Mouse (Mus musculus) hindbrain, embryonic 13.5 days (tissue): ENCODE data around the gene Pdcd4. TPM values are rescaled to one million over a fixed set of nuclear protein-coding genes. Genes with fewer than 3 reads are reported as not detected.

Source experiments
- ATAC-seq: fragments of 200-750 bp; cut with Nextera tagmentation; 2 replicates; pipeline ENCODE4 v1.8.0; 2017; ENCODE audit warnings: moderate TSS enrichment; ENCODE audit not compliant: low FRiP score
- H3K27ac ChIP-seq: fragments of 300-500 bp; sonication (generic); 2 replicates; pipeline ENCODE4 v1.5.1; 2015; ENCODE audit warnings: inconsistent platforms, mild to moderate bottlenecking, moderate library complexity
- H3K27me3 ChIP-seq: fragments of 300-500 bp; sonication (generic); 2 replicates; pipeline ENCODE4 v1.6.1; 2015; ENCODE audit warnings: mild to moderate bottlenecking, inconsistent platforms
- H3K36me3 ChIP-seq: fragments of 300-500 bp; sonication (generic); 2 replicates; pipeline ENCODE4 v1.6.1; 2015; ENCODE audit warnings: mild to moderate bottlenecking, inconsistent platforms
- H3K4me1 ChIP-seq: fragments of 300-500 bp; sonication (generic); replicated peaks from 2 replicates; pipeline ENCODE4 v1.6.1; 2015; ENCODE audit warnings: inconsistent platforms
- H3K4me2 ChIP-seq: fragments of 300-500 bp; sonication (generic); 2 replicates; pipeline ENCODE4 v1.6.1; 2015; ENCODE audit warnings: inconsistent platforms, mild to moderate bottlenecking, moderate library complexity
- H3K4me3 ChIP-seq: fragments of 300-500 bp; sonication (generic); 2 replicates; pipeline ENCODE4 v1.5.1; 2015; ENCODE audit warnings: mild to moderate bottlenecking, inconsistent platforms
- H3K9ac ChIP-seq: fragments of 300-500 bp; sonication (generic); 2 replicates; pipeline ENCODE4 v1.6.1; 2015; ENCODE audit warnings: mild to moderate bottlenecking, inconsistent platforms
- H3K9me3 ChIP-seq: fragments of 300-500 bp; sonication (generic); 2 replicates; pipeline ENCODE4 v1.6.1; 2016; ENCODE audit warnings: inconsistent platforms
- WGBS: fragments of 180-500 bp; shearing (Covaris S2); methylation state at CpG from one replicate; pipeline ENCODE4 v1.1.7; 2015; 5-methylcytosine and 5-hydroxymethylcytosine counted together
- polyA plus RNA-seq: library from polyadenylated mRNA; unstranded; fragments of >200 nt; fragmentation: Nextera tagmentation; extraction: Ambion mirVana; gene quantifications from 2 replicates; pipeline ENCODE4 v1.2.1, GENCODE M21; 2015

Gene Pdcd4
- polyA plus RNA-seq, 1 experiment from 2014 or later = 82.8 TPM

DNA sequence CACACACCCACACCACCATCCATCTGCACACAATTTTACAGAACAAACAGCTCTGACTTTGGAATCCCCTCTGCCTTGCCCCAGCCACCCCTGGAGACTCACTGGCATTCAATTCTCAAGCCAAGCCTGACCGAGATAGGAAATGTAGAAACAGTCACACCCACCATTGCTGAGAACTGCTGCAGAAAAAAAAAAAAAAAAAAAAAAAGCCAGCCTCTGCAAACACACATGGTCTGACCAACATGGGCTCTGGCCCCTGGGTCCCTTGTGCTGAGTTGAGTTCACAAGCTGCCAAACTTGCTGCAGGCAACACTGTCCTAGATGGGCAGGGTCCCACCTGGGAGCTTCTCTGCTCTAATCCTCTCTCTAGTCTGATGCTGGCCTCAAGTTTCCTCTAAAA, 14.3 kb upstream of the Pdcd4 start:
- 70% methylated on average over 1 of the region's 1 CpGs for WGBS
- Histone ChIP-seq H3K4me3 (no peak overlapping the region), H3K27ac (no peak overlapping the region), H3K9me3 (no peaks in the 10 kb centered on the region), H3K4me2 (no peak overlapping the region), H3K4me1 (0 out of 2 replicates have a peak, but pooled peaks cover 5% of the 10 kb centered on the region), H3K9ac (no peak overlapping the region), H3K27me3 (no peaks in the 10 kb centered on the region), H3K36me3 (no peaks in the 10 kb centered on the region)
- no peak for ATAC-seq

DNA sequence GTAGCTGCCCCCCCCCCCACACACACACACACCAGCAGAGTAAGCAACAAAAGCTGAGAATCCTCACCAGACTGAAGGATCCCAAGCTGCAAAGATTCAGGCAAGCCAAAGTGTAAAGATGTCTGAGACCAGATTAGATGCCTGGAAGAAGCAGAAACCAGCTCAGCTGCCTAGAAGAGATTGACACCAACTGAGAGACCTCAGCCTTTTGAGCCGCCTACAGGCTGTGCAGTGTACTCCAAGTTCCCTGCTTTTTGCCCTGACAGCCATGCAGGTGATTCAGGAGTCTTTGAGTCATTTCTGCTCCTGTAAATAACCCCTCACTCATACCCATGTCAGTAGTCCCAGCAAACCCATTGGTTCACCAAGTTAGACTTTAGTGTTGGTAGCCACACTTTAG, 11.6 kb upstream of the Pdcd4 start:
- Histone ChIP-seq H3K4me3 (no peak overlapping the region), H3K27ac (no peak overlapping the region), H3K4me1 (peaks cover 8% of the 10 kb centered on the region; the same call in 1 of the 2 replicates), H3K9ac (no peak overlapping the region), H3K4me2 (no peak overlapping the region), H3K36me3 (no peaks in the 10 kb centered on the region), H3K9me3 (no peaks in the 10 kb centered on the region), H3K27me3 (no peaks in the 10 kb centered on the region)
- WGBS = 85% methylated on average over 1 of the region's 1 CpGs
- ATAC-seq = no peak

DNA sequence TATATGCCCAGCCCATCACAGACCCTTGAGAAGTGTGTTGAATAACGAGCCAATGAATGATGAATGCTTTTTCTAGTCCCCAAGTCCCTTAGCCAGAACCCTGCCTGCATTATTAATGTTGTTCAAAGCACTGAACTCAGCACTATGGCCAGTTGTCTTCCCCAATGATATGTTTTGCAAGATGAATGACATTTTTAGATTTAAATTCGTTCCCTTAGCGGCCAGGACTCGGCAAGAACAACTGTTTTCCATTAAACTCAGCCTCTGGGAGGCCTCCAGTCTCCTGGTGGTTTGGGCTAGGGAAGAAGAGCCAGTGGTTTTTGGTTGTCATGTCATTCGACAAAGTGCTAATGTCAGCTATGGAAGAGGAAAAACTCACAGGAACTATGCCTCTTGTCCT, 10.2 kb upstream of the Pdcd4 start:
- H3K27ac ChIP-seq = no peak overlapping the region
- no peaks in the 10 kb centered on the region for H3K36me3 ChIP-seq
- no peaks in the 10 kb centered on the region for H3K27me3 ChIP-seq
- no peak overlapping the region for H3K4me3 ChIP-seq
- no peak for ATAC-seq
- H3K9ac ChIP-seq = no peak overlapping the region
- H3K9me3 ChIP-seq = no peaks in the 10 kb centered on the region
- no peak overlapping the region for H3K4me2 ChIP-seq
- peaks cover 9% of the 10 kb centered on the region; the same call in 1 of the 2 replicates for H3K4me1 ChIP-seq
- WGBS = 58% methylated on average over 5 of the region's 5 CpGs

DNA sequence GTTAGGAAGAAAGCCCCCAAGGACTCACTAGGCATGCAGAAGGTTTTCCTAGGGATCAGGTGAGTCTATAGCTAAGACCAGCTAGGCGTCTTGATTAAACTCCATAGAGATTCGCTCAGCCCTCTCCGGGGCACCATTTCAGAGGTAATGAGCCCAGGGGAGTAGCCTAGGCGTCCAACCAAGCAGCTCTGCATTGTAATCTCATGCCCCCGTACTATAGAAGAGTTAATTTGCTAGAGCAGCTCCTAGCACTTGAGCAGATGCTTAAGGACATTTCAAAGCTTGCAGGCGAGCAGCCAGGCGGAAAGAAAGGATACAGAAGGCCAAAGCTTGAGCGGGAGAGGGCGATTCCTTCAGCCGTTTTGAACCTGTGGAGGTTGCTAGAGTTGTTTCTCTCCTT, 6.6 kb upstream of the Pdcd4 start:
- Histone ChIP-seq H3K27me3 (no peaks in the 10 kb centered on the region), H3K4me1 (peaks cover 9% of the 10 kb centered on the region; the same call in 1 of the 2 replicates), H3K36me3 (no peaks in the 10 kb centered on the region), H3K4me3 (no peak overlapping the region), H3K4me2 (no peak overlapping the region), H3K9ac (no peak overlapping the region), H3K9me3 (no peaks in the 10 kb centered on the region), H3K27ac (no peak overlapping the region)
- 38% methylated on average over 10 of the region's 10 CpGs for WGBS
- ATAC-seq = no peak

DNA sequence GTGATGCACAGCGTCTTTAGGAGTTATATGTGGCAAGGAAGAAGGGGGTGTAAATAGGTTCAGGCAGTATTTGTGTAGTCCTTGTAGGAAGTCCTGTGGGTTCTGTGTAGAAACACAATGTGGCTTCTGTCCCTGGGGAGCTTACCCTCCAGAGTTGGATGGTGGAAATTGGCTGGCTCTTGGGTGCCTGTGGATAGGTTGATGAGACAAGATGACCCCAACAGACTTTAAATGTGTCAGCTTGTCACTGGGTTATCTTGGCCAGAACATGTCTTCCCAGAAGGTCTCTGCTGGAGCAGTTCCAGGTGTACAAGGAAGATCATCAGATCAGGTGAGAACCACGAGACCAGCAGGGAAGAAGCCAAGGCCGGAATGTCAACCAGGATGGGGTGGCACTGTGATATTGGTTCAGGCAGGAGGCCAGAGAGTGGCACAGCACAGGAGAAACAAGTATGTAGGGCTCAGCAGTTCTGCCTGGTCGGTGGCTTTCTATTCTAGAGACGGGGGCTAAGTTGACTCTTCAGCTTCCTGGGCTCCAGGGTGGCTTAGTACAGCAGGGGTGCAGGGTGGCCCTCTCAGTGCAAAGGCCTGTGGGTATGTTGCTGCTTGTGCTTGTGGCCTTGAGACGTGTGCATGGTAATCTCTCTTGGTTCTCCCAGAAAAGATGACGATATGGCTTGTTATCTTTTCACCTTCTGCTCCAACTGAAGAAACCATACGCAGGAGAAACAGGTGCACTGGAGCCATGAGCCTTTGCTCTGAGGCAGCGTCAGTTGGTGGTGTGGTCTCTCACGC, 5.3 kb upstream of the Pdcd4 start:
- H3K36me3 ChIP-seq = no peaks in the 10 kb centered on the region
- H3K4me3 ChIP-seq = no peak overlapping the region
- ATAC-seq = no peak
- no peak overlapping the region for H3K9ac ChIP-seq
- H3K4me1 ChIP-seq = peaks cover 6% of the 10 kb centered on the region; the same call in 1 of the 2 replicates
- no peaks in the 10 kb centered on the region for H3K9me3 ChIP-seq
- H3K27me3 ChIP-seq = no peaks in the 10 kb centered on the region
- no peak overlapping the region for H3K27ac ChIP-seq
- H3K4me2 ChIP-seq = no peak overlapping the region
- WGBS = 93% methylated on average over 10 of the region's 10 CpGs

DNA sequence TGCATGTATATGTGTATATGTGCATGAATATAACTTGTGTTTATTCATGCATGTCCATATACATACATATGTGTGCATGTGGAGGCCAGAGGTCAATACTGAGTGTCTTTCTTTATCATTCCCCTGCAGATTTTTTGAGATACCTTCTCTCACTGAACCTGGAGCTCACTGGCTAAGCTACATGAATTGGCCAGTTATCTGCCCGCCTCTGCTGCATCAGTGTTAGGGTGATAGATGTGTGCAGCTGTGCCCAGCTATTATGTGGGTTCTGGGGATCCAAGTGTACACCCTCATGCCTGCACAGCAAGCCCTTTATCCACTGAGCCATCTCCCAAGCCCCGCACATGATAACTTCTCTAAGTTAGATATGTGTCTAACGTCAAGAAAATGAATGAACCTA, 4.2 kb upstream of the Pdcd4 start:
- Histone ChIP-seq H3K9ac (no peak overlapping the region), H3K4me1 (peaks cover 4% of the 10 kb centered on the region; the same call in 1 of the 2 replicates), H3K9me3 (no peaks in the 10 kb centered on the region), H3K36me3 (no peaks in the 10 kb centered on the region), H3K27ac (no peak overlapping the region), H3K27me3 (no peaks in the 10 kb centered on the region), H3K4me3 (no peak overlapping the region), H3K4me2 (no peak overlapping the region)
- WGBS = 83% methylated on average over 3 of the region's 3 CpGs
- ATAC-seq = no peak

DNA sequence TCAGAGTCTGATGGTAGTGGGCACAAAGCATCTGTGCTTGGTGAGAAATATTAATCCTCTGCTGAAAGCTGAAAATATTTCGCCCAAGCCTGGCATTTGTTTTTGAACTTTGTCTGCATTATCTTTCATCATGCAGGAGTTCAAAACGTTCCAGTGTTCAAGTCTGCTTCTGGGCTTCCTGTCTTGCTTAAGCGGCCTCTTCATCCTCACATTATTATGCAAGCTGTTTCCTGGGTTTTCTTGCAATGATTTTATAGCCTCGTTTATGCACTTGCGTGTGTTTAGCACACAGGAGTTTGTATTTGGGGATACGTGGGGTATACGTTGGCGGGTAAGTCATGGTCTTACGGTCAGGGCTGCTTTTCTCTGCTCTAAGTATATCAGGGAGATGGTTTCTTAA, 3.7 kb upstream of the Pdcd4 start:
- H3K9ac ChIP-seq = no peak overlapping the region
- H3K9me3 ChIP-seq = no peaks in the 10 kb centered on the region
- no peak for ATAC-seq
- no peak overlapping the region for H3K4me2 ChIP-seq
- WGBS = 88% methylated on average over 9 of the region's 9 CpGs
- H3K4me1 ChIP-seq = peaks cover 4% of the 10 kb centered on the region; the same call in 1 of the 2 replicates
- H3K4me3 ChIP-seq = no peak overlapping the region
- no peaks in the 10 kb centered on the region for H3K27me3 ChIP-seq
- no peak overlapping the region for H3K27ac ChIP-seq
- no peaks in the 10 kb centered on the region for H3K36me3 ChIP-seq

DNA sequence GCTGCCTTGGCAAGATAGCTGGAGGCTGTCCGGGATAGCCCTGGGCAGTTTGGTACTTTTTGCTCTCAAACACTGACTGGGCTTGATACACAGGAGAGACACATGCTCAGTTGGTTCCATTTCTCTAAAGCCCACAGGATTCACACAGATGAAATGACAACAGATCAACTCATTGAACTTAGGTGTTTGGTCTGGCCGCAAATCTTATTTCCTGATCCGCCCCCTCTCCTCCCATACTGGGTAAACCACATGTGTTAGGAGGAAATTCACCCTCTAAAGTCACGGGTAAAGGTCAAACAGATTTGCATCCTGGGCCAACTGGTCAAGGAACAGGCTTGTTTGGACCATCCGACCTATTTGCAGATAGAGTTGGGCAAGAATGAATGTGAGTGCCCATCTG, 2.5 kb upstream of the Pdcd4 start:
- Histone ChIP-seq H3K27me3 (no peaks in the 10 kb centered on the region), H3K36me3 (no peaks in the 10 kb centered on the region), H3K9me3 (no peaks in the 10 kb centered on the region), H3K4me1 (peaks cover 7% of the 10 kb centered on the region; the same call in 1 of the 2 replicates), H3K9ac (no peak overlapping the region), H3K27ac (no peak overlapping the region), H3K4me3 (no peak overlapping the region), H3K4me2 (no peak overlapping the region)
- ATAC-seq = no peak
- 86% methylated on average over 5 of the region's 5 CpGs for WGBS

DNA sequence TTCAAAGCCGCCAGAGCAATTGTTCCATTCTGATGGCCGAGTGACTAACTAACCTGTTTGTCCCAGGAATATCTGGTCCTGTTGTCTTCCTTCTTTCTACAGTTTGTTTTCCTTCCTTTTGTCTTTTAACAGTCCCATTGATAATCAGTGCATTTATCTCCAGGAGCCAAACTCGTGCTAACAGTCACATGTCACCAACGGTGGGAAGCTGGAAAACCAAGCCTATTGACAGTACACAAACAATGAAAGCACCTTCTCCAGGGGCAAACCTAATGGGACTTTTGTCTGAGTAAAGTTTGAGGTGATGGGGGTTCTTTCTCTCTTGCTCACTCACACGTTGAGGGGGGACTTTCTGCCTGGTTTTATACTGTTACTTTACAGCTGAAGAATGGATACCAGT, 1.8 kb upstream of the Pdcd4 start:
- no peak for ATAC-seq
- no peak overlapping the region for H3K4me2 ChIP-seq

DNA sequence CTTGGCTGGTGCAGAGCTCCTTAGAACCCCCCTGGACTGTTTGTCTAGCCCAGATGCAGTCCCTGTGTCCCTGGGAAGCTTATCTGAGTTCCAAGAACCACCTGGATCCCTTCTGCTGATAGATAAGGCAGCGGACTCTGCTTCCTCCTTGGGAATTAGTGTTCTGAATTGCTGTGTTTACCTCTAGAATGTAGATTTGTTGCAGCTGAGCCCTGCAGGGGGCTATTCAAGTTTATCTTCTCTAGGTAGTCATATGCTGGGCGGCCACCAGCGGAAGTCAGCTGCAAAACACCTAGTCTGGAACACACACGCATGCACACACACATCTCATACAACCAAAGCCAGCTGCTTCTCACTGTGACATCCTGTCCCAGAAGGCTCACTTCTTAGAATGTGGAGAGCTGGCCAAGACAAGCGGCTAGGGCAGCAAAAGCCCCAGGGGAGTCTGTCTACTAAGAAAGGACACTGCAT, 1.2 kb upstream of the Pdcd4 start:
- Histone ChIP-seq H3K27me3 (no peaks in the 10 kb centered on the region), H3K4me3 (no peak overlapping the region), H3K4me2 (no peak overlapping the region), H3K9me3 (no peaks in the 10 kb centered on the region), H3K4me1 (0 out of 2 replicates have a peak, but pooled peaks cover 3% of the 10 kb centered on the region), H3K9ac (no peak overlapping the region), H3K27ac (no peak overlapping the region), H3K36me3 (no peaks in the 10 kb centered on the region)
- no peak for ATAC-seq
- WGBS = 77% methylated on average over 5 of the region's 5 CpGs

More for the DNA sequence above, 1.8 kb upstream of the Pdcd4 start:
- no peaks in the 10 kb centered on the region for H3K36me3 ChIP-seq
- no peaks in the 10 kb centered on the region for H3K27me3 ChIP-seq
- no peaks in the 10 kb centered on the region for H3K9me3 ChIP-seq
- H3K27ac ChIP-seq = no peak overlapping the region
- WGBS = 51% methylated on average over 5 of the region's 5 CpGs
- H3K4me3 ChIP-seq = no peak overlapping the region
- peaks cover 6% of the 10 kb centered on the region; the same call in 1 of the 2 replicates for H3K4me1 ChIP-seq
- H3K9ac ChIP-seq = no peak overlapping the region

DNA sequence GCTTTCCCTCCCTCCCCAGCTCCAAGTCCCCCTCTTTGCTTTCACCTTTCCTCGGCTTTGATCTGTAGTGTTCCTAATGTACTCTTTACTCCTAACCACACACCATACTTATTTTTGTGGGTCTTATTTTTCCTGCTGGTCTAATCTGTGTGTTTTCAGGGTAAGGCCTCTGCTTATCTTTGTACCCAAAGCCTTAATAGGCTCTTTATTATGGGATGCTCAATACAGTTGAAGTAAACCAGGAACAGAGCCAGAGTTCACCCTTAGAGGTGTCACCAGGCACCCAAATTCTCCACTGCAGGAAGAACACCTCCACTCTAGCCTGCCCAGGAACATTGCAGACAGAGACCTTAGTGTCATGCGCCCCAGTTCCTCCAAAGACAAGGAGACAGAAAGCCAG, 462 bp upstream of the Pdcd4 start:
- Histone ChIP-seq H3K4me1 (0 out of 2 replicates have a peak, but pooled peaks cover 3% of the 10 kb centered on the region), H3K4me2 (no peak overlapping the region), H3K27ac (no peak overlapping the region), H3K9me3 (no peaks in the 10 kb centered on the region), H3K36me3 (no peaks in the 10 kb centered on the region), H3K4me3 (no peak overlapping the region), H3K9ac (no peak overlapping the region), H3K27me3 (no peaks in the 10 kb centered on the region)
- WGBS = 93% methylated on average over 2 of the region's 2 CpGs
- ATAC-seq = no peak

DNA sequence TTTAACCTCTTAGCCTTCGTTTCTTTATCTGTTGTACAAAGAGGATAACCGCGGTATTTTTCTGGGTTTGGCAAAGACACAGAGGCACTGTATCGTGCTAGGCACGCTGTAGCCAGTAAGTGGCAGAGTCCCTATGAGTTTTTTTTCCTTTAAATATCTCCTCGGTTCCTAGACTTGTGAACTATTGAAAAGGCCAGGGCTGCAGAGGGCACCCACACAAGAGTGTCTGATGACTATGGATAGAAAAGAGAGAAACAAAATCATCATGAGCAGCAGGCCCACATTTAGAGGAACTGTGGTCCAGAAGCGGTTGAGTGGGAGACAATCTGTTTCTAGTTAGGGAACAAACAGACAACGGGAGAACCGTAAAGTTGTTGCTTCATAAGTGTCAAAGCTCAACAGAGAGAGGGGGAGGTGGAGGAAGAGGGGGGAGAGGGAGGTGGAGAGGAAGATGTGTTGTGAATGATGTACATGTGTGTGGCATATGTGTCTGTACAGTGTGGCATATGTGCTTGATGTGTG, 868 bp downstream of the Pdcd4 start:
- ATAC-seq = no peak
- Histone ChIP-seq H3K4me2 (no peak overlapping the region), H3K27ac (no peak overlapping the region), H3K27me3 (no peaks in the 10 kb centered on the region), H3K4me3 (no peak overlapping the region), H3K4me1 (0 out of 2 replicates have a peak, but pooled peaks cover 3% of the 10 kb centered on the region), H3K9ac (no peak overlapping the region), H3K36me3 (no peaks in the 10 kb centered on the region), H3K9me3 (no peaks in the 10 kb centered on the region)
- WGBS = 79% methylated on average over 9 of the region's 9 CpGs
